Mouse (Mus musculus) lung, postnatal 0 days (tissue): ENCODE results near the gene Ptpru.

ENCODE experiments used
- CTCF ChIP-seq: IDR thresholded peaks from 2 replicates; pipeline ENCODE4 v1.5.1; 2016; ENCODE audit warnings: antibody characterized with exemption, mild to moderate bottlenecking
- EP300 ChIP-seq: IDR thresholded peaks from 2 replicates; pipeline ENCODE4 v1.6.1; 2016; ENCODE audit warnings: antibody characterized with exemption, mild to moderate bottlenecking, control low read depth

GRCm38 (mm10) chr4:131874169-131874536, 36.1 kb upstream of the Ptpru start:
- TF ChIP-seq CTCF (no peak), EP300 (no peak)
